Mouse (Mus musculus): ENCODE results near the gene Apol7e. TPM values are rescaled to one million over a fixed set of nuclear protein-coding genes. Genes with fewer than 3 reads are reported as not detected.
"Not testable (repeated sequence)": the region's sequence is repeated elsewhere in the genome, so short reads cannot be mapped to it uniquely, and the experiment has no call there.

Gene Apol7e
- polyA plus RNA-seq, 1 experiment from 2014 or later = not detected

DNA sequence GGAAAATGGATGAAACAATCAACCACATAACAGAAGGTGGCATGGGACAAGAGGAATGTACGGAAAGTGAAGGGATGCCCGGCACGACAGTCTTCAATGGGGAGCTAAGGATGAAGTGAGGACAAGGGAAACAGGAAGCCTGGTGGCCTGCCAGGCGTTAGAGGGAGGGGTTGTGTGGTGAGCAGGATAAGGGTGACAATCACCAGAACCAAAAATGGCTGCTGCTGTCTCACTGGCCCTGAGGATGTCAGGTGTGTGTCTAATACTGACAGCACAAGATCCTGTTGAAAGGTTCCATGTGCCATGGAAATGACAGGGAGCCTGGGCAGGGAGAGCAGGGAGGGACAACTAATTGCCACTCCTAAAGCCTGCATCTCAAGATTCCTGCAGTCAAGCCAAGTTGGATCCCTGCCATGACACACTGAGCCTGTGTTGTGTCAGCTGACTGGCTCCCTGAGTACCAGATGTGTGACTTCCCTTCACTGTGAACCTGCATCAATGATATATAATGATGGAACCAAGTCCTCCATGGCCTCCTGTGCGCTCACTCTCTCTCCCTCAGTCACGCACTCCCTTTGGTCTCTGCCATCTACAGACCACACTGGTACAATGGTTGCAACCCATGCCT, 26.9 kb downstream of the Apol7e start:
- H3K27ac ChIP-seq; H3K36me3 ChIP-seq; DNase-seq (ENCODE audit: low spot score); H3K9me3 ChIP-seq; H3K4me3 ChIP-seq; H3K27me3 ChIP-seq (ENCODE audit: insufficient read depth, poor library complexity, severe bottlenecking); H3K4me1 ChIP-seq (replicated peaks): not testable (repeated sequence)
- 85% methylated on average over 6 of the region's 6 CpGs for WGBS

DNA sequence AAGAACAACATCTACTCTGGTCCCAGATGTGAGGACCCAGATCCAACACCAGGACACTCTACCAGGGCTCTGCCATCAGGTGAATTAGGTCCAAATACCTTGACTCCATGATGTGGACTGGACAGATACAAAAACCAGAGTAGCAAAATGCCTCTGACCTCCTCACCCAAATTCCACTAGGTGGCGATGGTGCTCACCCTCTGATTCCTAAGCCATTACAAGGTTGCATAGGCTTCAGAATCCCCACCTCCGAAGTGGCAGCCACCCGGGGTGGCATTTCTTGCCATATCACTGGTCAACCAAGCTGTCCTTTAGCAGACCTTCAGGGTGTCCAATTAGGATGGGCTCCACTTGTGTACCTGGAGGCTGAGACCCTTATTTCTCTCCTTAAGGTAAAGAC, 28.5 kb downstream of the Apol7e start:
- WGBS = 14% methylated on average over 3 of the region's 3 CpGs
- not testable (repeated sequence) for H3K4me1 ChIP-seq (replicated peaks); H3K9me3 ChIP-seq; H3K36me3 ChIP-seq; H3K27me3 ChIP-seq (ENCODE audit: insufficient read depth, poor library complexity, severe bottlenecking); H3K27ac ChIP-seq; H3K4me3 ChIP-seq; DNase-seq (ENCODE audit: low spot score)

DNA sequence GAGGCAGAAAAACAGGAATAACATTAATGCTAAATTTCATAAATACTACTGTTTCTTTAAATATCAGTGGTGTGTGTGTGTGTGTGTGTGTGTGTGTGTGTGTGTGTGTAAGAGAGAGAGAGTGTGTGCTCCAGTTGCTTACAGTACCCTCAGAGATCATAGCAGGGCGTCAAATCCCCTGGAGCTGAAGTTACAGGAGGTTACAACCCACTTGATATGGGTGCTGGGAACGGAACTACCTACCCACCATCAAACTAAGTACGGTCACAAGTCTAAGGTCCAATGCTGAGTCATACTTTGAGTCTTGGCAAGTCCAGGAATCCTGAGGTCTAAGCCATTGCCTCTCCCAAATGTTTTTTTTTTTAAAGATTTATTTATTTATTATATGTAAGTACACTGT, 29.1 kb downstream of the Apol7e start:
- WGBS = 88% methylated on average over 3 of the region's 3 CpGs
- H3K27ac ChIP-seq; H3K27me3 ChIP-seq (ENCODE audit: insufficient read depth, poor library complexity, severe bottlenecking); DNase-seq (ENCODE audit: low spot score); H3K4me1 ChIP-seq (replicated peaks); H3K36me3 ChIP-seq; H3K9me3 ChIP-seq; H3K4me3 ChIP-seq: not testable (repeated sequence)

DNA sequence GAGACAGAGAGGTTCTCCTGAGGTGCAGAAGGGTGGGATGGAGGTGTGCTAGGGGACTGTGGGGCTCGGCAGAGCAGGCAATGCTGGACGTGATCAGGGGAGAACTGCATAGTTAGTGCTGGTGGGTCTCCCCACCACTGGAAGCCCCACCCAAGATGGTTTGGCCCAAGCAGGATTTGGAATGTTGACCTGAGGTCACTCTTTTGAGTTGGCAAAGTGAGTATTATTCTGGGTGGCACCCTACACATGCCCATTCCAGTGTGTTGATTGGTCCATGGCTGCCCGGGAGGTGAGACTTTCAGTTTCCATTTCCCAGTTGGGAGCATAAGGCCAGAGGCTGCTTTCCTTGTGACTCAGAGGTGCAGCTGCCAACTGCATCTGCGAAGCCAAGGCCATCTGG, 30.1 kb downstream of the Apol7e start, which contains the start of gene Apol9b:
TSS of gene Apol9b (plus strand) at position 301 of the 400 bp plus-strand sequence.
- not testable (repeated sequence) for H3K4me3 ChIP-seq; H3K27me3 ChIP-seq (ENCODE audit: insufficient read depth, poor library complexity, severe bottlenecking); H3K27ac ChIP-seq; H3K4me1 ChIP-seq (replicated peaks); H3K36me3 ChIP-seq; DNase-seq (ENCODE audit: low spot score); H3K9me3 ChIP-seq
- 85% methylated on average over 1 of the region's 4 CpGs for WGBS

DNA sequence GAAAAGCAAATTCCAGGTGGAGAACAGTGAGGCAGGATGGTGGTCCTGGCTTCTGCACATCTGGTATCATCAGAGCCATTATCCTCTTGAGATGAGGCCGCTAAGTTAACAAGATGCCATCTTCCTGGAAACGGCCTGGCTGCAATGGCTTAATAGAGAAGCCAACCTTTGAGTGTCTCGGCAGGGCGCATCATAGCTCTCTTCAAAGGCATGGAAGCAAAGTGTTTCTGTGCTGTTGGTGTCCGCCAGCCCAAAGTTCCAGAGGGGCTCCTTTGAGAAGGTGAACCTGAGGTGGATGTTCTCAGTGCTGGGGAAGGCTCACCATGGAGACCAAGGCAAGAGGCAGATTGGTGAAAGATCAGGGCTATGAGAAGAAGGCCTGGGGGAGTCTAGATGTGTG, 32.9 kb downstream of the Apol7e start:
- no peak for DNase-seq (ENCODE audit: low spot score)
- no peak overlapping the region for H3K27ac ChIP-seq
- no peaks in the 10 kb centered on the region for H3K27me3 ChIP-seq (ENCODE audit: insufficient read depth, poor library complexity, severe bottlenecking)
- no peaks in the 10 kb centered on the region for H3K9me3 ChIP-seq
- no peak overlapping the region for H3K4me3 ChIP-seq
- 0 out of 2 replicates have a peak, but pooled peaks cover 3% of the 10 kb centered on the region for H3K4me1 ChIP-seq (replicated peaks)
- H3K36me3 ChIP-seq = no peaks in the 10 kb centered on the region
- WGBS = 86% methylated on average over 5 of the region's 5 CpGs

DNA sequence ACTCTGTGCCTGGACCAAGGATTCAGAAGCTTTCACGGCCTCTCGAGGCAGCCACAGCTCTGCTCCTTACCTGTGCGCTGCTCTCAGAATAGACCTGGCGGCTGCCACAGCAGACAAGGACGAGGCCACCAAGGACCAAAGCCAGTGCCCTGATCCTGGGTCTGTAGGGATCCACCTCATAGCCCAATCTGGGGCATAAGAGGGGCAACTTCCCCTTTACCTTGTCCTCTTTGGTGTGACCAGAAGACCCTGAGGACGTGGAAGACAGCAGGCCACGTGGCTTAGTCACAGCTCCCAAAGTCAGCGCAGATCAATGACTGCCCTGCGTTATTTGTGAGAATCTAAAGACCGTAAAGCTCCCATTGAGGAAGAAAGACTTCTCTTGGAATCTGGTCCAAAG, 34.2 kb downstream of the Apol7e start:
- DNase-seq (ENCODE audit: low spot score); H3K4me1 ChIP-seq (replicated peaks); H3K27me3 ChIP-seq (ENCODE audit: insufficient read depth, poor library complexity, severe bottlenecking); H3K9me3 ChIP-seq; H3K4me3 ChIP-seq; H3K27ac ChIP-seq; H3K36me3 ChIP-seq: not testable (repeated sequence)
- WGBS = 79% methylated on average over 10 of the region's 10 CpGs

DNA sequence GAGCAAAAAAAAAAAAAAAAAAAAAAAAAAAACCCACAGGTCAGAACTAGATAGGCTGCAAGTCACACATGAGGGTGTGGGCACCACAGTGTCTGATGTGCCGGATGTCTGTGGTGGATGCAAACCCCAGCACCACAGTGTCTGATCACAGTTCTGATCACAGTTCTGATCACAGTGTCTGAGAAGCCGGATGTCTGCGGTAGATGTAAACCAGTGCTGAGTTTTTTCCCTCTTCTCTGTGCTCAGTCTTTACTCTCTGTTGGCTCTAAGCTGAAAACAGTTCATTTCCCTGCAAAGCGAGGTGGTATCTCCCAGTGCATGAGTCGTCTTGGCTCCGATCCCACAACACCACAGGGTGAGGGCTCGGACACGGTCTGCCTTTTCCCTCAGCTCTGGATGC, 34.7 kb downstream of the Apol7e start:
- H3K27me3 ChIP-seq (ENCODE audit: insufficient read depth, poor library complexity, severe bottlenecking); H3K9me3 ChIP-seq; H3K4me3 ChIP-seq; H3K4me1 ChIP-seq (replicated peaks); H3K27ac ChIP-seq; DNase-seq (ENCODE audit: low spot score); H3K36me3 ChIP-seq: not testable (repeated sequence)
- WGBS = 91% methylated on average over 8 of the region's 8 CpGs

DNA sequence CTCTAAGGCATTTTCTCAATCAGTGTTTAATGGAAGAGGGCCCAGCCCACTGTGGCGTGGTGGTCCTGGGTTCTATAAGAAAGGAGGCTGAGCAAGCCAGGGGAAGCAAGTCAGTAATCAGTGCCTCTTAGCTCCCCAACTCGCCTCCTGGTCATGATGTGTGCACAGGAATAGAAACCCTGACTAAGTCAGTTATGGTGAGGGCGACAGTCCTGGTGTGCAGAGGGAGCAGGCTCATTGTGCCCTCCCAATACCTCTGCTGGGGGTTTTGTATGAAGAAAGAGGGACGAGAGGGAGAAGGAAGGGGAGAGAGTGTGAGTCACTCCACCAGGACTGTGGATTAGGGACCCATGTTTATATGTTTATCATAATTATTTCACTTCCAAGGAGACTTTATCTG, 35.2 kb downstream of the Apol7e start:
- H3K4me3 ChIP-seq = not testable (repeated sequence)
- 67% methylated on average over 4 of the region's 4 CpGs for WGBS

DNA sequence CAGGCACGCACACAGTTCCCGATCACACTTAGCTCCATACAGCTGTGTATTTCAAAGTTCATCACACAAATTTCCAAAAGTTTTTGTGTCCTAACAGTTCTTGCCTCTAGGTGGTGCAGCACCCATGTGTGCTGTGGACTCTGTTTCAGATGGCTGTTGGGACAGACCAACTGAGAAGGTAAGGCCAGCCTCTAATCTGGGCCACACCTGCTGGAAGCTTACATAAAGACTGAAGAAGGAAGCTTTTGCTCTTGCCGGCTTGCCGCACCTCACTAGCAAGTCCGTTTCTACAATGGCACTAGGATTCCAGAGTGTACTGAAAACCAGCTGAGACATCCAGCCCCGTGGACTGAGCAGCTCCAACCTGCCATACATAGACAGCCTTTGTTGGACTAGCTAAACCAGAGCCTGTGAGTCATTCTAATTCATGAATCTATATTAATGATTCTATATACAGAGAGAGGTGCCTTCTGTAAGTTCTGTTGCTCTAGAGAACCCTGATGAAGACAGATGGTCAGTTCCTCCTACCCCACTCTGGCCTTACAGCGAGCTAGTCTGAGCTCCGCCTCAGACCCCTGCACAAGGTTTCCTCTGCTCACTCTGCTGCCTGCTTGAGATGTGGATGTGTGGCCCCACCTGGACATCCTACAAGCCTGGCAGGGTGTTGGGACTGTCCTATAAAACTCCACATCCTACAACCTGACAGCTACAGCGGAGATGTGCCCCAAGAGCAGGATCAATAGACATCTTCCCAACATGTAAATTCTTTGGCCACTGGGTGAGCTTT, 42.0 kb downstream of the Apol7e start:
- Histone ChIP-seq H3K9me3 (no peaks in the 10 kb centered on the region), H3K27ac (no peak overlapping the region), H3K4me3 (no peak overlapping the region), H3K36me3 (no peaks in the 10 kb centered on the region), H3K27me3 (ENCODE audit: insufficient read depth, poor library complexity, severe bottlenecking) (no peaks in the 10 kb centered on the region), H3K4me1 (replicated peaks) (no peaks in the 10 kb centered on the region)
- WGBS = 79% methylated on average over 9 of the region's 9 CpGs
- DNase-seq (ENCODE audit: low spot score) = no peak

More for the DNA sequence above, 35.2 kb downstream of the Apol7e start:
- H3K4me1 ChIP-seq (replicated peaks); DNase-seq (ENCODE audit: low spot score); H3K27ac ChIP-seq; H3K27me3 ChIP-seq (ENCODE audit: insufficient read depth, poor library complexity, severe bottlenecking); H3K9me3 ChIP-seq; H3K36me3 ChIP-seq: not testable (repeated sequence)

DNA sequence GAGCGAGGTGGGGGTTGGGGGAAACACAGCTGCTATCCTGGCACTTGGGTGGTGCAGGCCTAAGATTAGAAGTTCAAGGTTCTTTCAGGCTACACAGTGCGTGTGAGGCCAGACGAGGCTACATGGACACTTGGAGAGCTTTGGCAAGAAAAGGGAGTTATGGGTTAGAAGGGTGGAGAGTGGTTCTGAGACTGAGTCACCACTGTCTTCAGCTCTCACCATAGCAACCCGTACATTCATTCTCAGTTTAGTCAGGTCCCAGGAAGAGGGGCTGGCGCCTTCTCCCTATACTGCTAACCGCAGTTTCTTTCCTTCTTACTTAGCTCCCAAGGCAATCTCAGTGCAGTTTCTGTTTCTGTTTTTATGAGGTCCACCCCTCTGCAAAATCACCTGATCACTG, 42.9 kb downstream of the Apol7e start:
- H3K4me1 ChIP-seq (replicated peaks); H3K36me3 ChIP-seq; H3K4me3 ChIP-seq; H3K9me3 ChIP-seq; H3K27me3 ChIP-seq (ENCODE audit: insufficient read depth, poor library complexity, severe bottlenecking); DNase-seq (ENCODE audit: low spot score); H3K27ac ChIP-seq: not testable (repeated sequence)
- 91% methylated on average over 6 of the region's 6 CpGs for WGBS

DNA sequence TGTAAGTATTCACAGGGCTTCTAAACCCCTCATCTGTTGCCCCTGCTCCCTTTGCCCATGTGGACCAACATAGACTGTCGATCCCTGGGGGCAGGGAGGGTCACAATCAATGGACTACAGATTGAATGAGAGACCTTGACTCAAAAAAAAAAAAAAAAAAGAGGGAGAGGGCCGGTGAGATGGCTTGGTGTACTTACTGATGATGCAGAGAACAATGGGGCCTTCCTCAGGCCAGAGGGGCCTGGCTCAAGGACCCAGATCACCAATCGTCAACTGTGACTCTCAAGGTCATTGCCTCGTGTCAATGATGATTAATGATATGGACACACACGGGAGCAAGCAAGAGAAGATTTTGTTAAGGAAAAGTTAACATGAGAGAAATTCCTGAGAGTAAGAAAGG, 46.0 kb downstream of the Apol7e start:
- Histone ChIP-seq H3K4me1 (replicated peaks) (no peaks in the 10 kb centered on the region), H3K27me3 (ENCODE audit: insufficient read depth, poor library complexity, severe bottlenecking) (no peaks in the 10 kb centered on the region), H3K27ac (no peak overlapping the region), H3K9me3 (no peaks in the 10 kb centered on the region), H3K36me3 (no peaks in the 10 kb centered on the region), H3K4me3 (no peak overlapping the region)
- WGBS = 46% methylated on average over 5 of the region's 5 CpGs
- DNase-seq (ENCODE audit: low spot score) = no peak

DNA sequence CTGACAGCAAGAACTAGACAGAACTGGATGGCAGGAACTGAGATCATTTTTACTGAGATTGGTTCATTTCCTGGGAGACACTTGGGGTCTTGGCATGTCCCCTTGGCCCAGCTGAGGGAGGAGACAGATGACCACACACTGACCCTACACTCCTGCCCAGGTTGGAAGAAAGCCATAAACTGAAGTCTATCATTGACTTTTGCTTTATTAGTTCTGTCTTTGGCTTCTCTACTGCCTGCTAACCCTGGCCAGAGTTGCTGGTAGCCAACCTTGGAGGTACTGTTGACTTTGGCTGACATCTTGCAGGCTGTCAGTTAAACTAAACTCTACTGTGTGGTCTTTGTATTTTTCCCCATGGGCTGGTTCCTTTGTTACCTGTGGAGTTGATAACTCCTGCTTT, 46.4 kb downstream of the Apol7e start:
- Histone ChIP-seq H3K9me3 (no peaks in the 10 kb centered on the region), H3K4me1 (replicated peaks) (no peaks in the 10 kb centered on the region), H3K4me3 (no peak overlapping the region), H3K36me3 (no peaks in the 10 kb centered on the region), H3K27me3 (ENCODE audit: insufficient read depth, poor library complexity, severe bottlenecking) (no peaks in the 10 kb centered on the region), H3K27ac (no peak overlapping the region)
- no peak for DNase-seq (ENCODE audit: low spot score)

DNA sequence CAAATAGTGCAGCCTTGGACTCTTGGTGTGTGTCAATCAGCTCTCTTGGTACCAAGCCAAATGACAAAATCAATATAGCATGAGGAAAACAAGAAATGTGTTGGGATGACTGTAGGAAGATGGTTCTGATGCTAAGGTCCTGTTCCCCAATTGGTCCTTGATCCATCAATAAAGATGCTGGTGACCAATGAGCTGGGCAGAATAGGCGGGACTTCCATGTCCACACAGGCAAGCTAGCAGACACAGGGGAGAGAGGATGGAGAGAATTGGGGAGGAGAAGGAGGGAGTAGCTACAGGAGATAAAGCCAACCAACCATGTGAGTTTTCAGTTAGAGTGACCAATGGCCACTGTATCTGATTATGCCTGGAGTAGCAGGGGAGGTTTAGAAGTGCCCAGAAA, 47.7 kb downstream of the Apol7e start:
- Histone ChIP-seq H3K27me3 (ENCODE audit: insufficient read depth, poor library complexity, severe bottlenecking) (no peaks in the 10 kb centered on the region), H3K27ac (no peak overlapping the region), H3K9me3 (no peaks in the 10 kb centered on the region), H3K36me3 (no peaks in the 10 kb centered on the region), H3K4me1 (replicated peaks) (no peaks in the 10 kb centered on the region), H3K4me3 (no peak overlapping the region)
- WGBS = 91% methylated on average over 1 of the region's 1 CpGs
- DNase-seq (ENCODE audit: low spot score) = no peak
